Mouse (Mus musculus) stomach, postnatal 0 days (tissue): Measurements from ENCODE around the gene Slc4a1.

Experiments used
- CTCF ChIP-seq: IDR thresholded peaks from 2 replicates; pipeline ENCODE4 v1.5.1; 2016; ENCODE audit warnings: antibody characterized with exemption, low read depth, mild to moderate bottlenecking, moderate library complexity
- EP300 ChIP-seq: optimal IDR thresholded peaks from 2 replicates; pipeline ENCODE3; 2016; ENCODE audit warnings: antibody characterized with exemption

- no peak for TF ChIP-seq CTCF
- TF ChIP-seq EP300: no peak
Measured at GRCm38 (mm10) chr11:102370285-102370684, 4.3 kb upstream of the Slc4a1 start.
